Mouse (Mus musculus): ENCODE measurements around the gene Gm9945. TPM values are rescaled to one million over a fixed set of nuclear protein-coding genes. Genes with fewer than 3 reads are reported as not detected.

Gm9945 gene
- polyA plus RNA-seq, 1 experiment from 2014 or later = not detected

GRCm38 (mm10) chr11:53504376-53504775 is 24.4 kb downstream of the Gm9945 start:
- Histone ChIP-seq H3K9ac (no peak overlapping the region), H3K36me3 (no peaks in the 10 kb centered on the region), H3K27ac (no peak overlapping the region), H3K4me3 (no peak overlapping the region), H3K4me1 (peaks cover 12% of the 10 kb centered on the region; the same call in 1 of the 2 replicates), H3K9me3 (replicated peaks) (no peaks in the 10 kb centered on the region), H3K4me2 (replicated peaks) (no peak overlapping the region), H3K27me3 (peaks cover 54% of the 10 kb centered on the region)
- no peak for ATAC-seq (ENCODE audit: low FRiP score)
- 88% methylated on average over 8 of the region's 8 CpGs for WGBS

GRCm38 (mm10) chr11:53505026-53505663 is 25.2 kb downstream of the Gm9945 start:
- WGBS = 44% methylated on average over 5 of the region's 5 CpGs
- ATAC-seq (ENCODE audit: low FRiP score) = no peak
- Histone ChIP-seq H3K4me1 (peaks cover 12% of the 10 kb centered on the region; the same call in 1 of the 2 replicates), H3K4me3 (no peak overlapping the region), H3K36me3 (no peaks in the 10 kb centered on the region), H3K27me3 (peaks cover 50% of the 10 kb centered on the region), H3K4me2 (replicated peaks) (no peak overlapping the region), H3K27ac (no peak overlapping the region), H3K9ac (no peak overlapping the region), H3K9me3 (replicated peaks) (no peaks in the 10 kb centered on the region)

DNA sequence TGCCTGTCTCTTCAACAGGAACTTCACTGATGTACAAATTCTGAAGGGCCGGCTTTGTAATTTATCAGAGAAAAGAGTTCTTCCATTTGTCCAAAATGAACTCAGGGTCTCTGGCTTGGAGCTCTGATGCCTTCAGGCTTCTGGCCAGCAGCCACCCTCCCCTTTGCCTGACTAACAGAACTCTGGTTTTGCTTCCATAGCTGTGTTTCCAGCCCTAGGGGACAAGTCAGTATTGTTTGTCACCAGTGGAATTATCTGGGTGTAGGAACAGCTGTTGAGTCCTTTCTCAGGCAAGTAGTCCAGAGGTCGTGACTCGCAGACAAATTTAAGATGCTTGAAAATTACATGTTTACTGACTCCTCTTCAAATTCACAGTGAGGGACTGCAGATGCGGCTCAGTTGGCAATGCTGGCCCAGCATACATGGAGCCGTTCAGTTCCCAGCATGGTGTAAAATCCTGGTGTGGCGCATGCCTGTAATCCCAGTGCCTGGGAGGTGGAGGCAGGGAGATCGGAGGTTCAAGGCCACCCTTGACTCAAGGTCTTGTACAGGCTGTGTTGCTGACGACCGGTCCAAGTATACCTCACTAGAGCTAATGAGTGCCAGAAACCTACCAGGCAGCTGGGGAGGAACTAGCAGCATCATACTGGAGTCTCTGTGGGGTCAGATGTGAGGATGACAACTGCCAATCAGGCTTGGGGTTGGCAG is 27.3 kb downstream of the Gm9945 start:
- no peak overlapping the region for H3K9ac ChIP-seq
- H3K4me2 ChIP-seq (replicated peaks) = no peak overlapping the region
- WGBS = 90% methylated on average over 9 of the region's 9 CpGs
- no peaks in the 10 kb centered on the region for H3K9me3 ChIP-seq (replicated peaks)
- H3K4me3 ChIP-seq = no peak overlapping the region
- H3K36me3 ChIP-seq = no peaks in the 10 kb centered on the region
- H3K27ac ChIP-seq = no peak overlapping the region
- peaks cover 40% of the 10 kb centered on the region for H3K27me3 ChIP-seq
- ATAC-seq (ENCODE audit: low FRiP score) = no peak
- 0 out of 2 replicates have a peak, but pooled peaks cover 9% of the 10 kb centered on the region for H3K4me1 ChIP-seq

- Histone ChIP-seq H3K27me3 (peaks cover 36% of the 10 kb centered on the region), H3K36me3 (no peaks in the 10 kb centered on the region), H3K4me3 (no peak overlapping the region), H3K9me3 (replicated peaks) (no peaks in the 10 kb centered on the region), H3K4me1 (0 out of 2 replicates have a peak, but pooled peaks cover 9% of the 10 kb centered on the region), H3K4me2 (replicated peaks) (no peak overlapping the region), H3K27ac (no peak overlapping the region), H3K9ac (no peak overlapping the region)
- WGBS = 63% methylated on average over 7 of the region's 7 CpGs
- no peak for ATAC-seq (ENCODE audit: low FRiP score)
Measured at GRCm38 (mm10) chr11:53508152-53508551, 28.2 kb downstream of the Gm9945 start.

DNA sequence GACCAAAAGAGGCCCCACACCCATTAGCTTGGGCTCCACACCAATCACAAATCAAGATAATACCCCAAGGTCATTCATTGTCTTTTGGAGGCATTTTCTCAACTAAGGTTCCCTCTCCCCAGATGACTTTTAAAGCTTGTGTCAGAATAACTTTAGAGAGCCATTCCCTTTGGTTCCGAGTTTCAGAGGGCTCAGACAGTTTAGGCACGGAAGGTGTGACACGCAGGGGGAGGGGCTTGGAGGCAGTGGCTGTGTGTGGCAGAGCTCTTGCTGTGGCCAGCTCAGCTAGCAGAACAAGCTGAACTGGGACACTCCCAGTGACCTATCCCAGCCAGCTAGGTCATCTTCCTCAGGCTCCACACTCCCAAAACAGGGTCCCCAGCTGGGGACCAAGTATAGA is 28.6 kb downstream of the Gm9945 start:
- Histone ChIP-seq H3K9ac (no peak overlapping the region), H3K36me3 (no peaks in the 10 kb centered on the region), H3K4me2 (replicated peaks) (no peak overlapping the region), H3K9me3 (replicated peaks) (no peaks in the 10 kb centered on the region), H3K4me3 (no peak overlapping the region), H3K27ac (no peak overlapping the region), H3K27me3 (peaks cover 39% of the 10 kb centered on the region), H3K4me1 (0 out of 2 replicates have a peak, but pooled peaks cover 9% of the 10 kb centered on the region)
- no peak for ATAC-seq (ENCODE audit: low FRiP score)
- WGBS = 58% methylated on average over 3 of the region's 3 CpGs

GRCm38 (mm10) chr11:53510351-53510750 is 30.4 kb downstream of the Gm9945 start:
- WGBS = 51% methylated on average over 5 of the region's 5 CpGs
- Histone ChIP-seq H3K4me2 (replicated peaks) (no peak overlapping the region), H3K27me3 (peaks cover 34% of the 10 kb centered on the region), H3K4me3 (no peak overlapping the region), H3K9ac (no peak overlapping the region), H3K9me3 (replicated peaks) (no peaks in the 10 kb centered on the region), H3K27ac (no peak overlapping the region), H3K36me3 (no peaks in the 10 kb centered on the region), H3K4me1 (0 out of 2 replicates have a peak, but pooled peaks cover 4% of the 10 kb centered on the region)
- no peak for ATAC-seq (ENCODE audit: low FRiP score)

GRCm38 (mm10) chr11:53516775-53517627 is 37.0 kb downstream of the Gm9945 start:
- Histone ChIP-seq H3K4me1 (peaks cover 28% of the 10 kb centered on the region), H3K4me3 (no peak overlapping the region), H3K36me3 (no peaks in the 10 kb centered on the region), H3K9me3 (replicated peaks) (no peaks in the 10 kb centered on the region), H3K27ac (no peak overlapping the region), H3K9ac (no peak overlapping the region), H3K27me3 (peaks cover 35% of the 10 kb centered on the region), H3K4me2 (replicated peaks) (no peak overlapping the region)
- no peak for ATAC-seq (ENCODE audit: low FRiP score)
- 39% methylated on average over 8 of the region's 8 CpGs for WGBS

GRCm38 (mm10) chr11:53518759-53519158 is 38.8 kb downstream of the Gm9945 start:
- no peak for ATAC-seq (ENCODE audit: low FRiP score)
- H3K36me3 ChIP-seq = no peaks in the 10 kb centered on the region
- H3K4me2 ChIP-seq (replicated peaks) = peak overlapping the region; percentile 84; the same call in 1 of the 2 replicates
- WGBS = 50% methylated on average over 5 of the region's 5 CpGs
- no peak overlapping the region for H3K9ac ChIP-seq
- H3K27me3 ChIP-seq = peaks cover 28% of the 10 kb centered on the region
- H3K4me1 ChIP-seq = peaks cover 36% of the 10 kb centered on the region
- no peak overlapping the region for H3K27ac ChIP-seq
- no peaks in the 10 kb centered on the region for H3K9me3 ChIP-seq (replicated peaks)
- H3K4me3 ChIP-seq = no peak overlapping the region

DNA sequence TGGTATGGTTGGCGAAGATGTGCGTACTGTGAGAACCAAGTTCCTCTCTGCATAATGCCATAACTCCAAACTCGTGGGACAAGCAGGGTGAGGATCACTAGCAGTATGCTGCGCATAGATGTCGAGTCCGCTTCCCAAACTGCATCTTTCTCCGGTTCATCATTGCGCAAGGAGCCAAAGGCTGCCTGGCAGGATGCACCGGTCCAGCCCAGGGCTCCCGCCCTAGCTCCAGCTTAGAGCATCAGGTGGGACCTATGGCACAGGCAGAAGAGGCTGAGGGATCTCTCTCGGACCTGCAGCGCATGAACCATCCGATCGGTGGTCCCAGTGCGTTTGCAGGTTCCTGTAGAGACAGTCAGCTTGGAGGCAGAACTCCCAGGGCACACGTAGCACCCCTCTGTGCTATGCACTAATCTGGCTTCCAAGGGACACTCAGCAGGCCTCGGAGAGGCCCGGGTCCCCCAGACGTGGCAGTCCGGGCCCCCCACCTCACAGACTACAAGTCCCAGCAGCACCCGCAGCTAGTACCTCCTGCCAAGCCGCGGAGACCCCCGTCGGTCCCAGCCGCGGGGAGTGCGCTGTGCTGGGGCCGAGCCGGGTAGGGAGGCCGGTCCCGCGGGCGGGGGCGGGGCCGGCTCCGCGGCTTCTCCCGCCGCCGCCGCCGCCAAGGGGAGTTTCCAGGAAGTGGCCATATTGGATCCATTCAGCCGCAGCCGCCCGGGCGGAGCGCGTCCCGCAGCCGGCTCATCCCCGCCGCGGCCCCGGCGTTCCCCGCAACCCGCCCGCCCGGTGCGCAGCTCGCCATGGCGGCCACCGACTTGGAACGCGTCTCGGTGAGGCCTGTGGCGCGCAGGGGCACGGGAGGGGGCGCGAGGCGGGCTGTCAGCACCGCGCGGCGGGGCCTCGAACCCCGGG is 39.5 kb downstream of the Gm9945 start, which contains the start of gene Sept8:
Sept8 (plus strand) TSS at position 51 of the 915 bp plus-strand sequence.
- peaks cover 39% of the 10 kb centered on the region for H3K4me1 ChIP-seq
- H3K4me2 ChIP-seq (replicated peaks) = peak within 1 kb of the TSS; percentile 84
- peaks cover 28% of the 10 kb centered on the region for H3K27me3 ChIP-seq
- H3K9ac ChIP-seq = peak within 1 kb of the TSS; percentile 88
- H3K4me3 ChIP-seq = peak within 1 kb of the TSS; percentile 88
- peak; percentile 85 for ATAC-seq (ENCODE audit: low FRiP score)
- no peaks in the 10 kb centered on the region for H3K36me3 ChIP-seq
- peak within 1 kb of the TSS; percentile 55 for H3K27ac ChIP-seq
- 5% methylated on average over 59 of the region's 79 CpGs for WGBS
- H3K9me3 ChIP-seq (replicated peaks) = no peaks in the 10 kb centered on the region

GRCm38 (mm10) chr11:53520122-53520978 is 40.4 kb downstream of the Gm9945 start:
- Histone ChIP-seq H3K27ac (peak overlapping the region; percentile 55), H3K4me3 (peak overlapping the region; percentile 88), H3K27me3 (peaks cover 27% of the 10 kb centered on the region), H3K36me3 (no peaks in the 10 kb centered on the region), H3K4me2 (replicated peaks) (peak overlapping the region; percentile 84), H3K9ac (peak overlapping the region; percentile 88), H3K4me1 (peaks cover 39% of the 10 kb centered on the region), H3K9me3 (replicated peaks) (no peaks in the 10 kb centered on the region)
- peak; percentile 51 for ATAC-seq (ENCODE audit: low FRiP score)
- 2% methylated on average over 24 of the region's 24 CpGs for WGBS

Data from hindbrain, embryonic 12.5 days (tissue).